Mouse (Mus musculus) bone marrow macrophage, adult 2 months (primary cell): Measurements from ENCODE around the gene Tbx3.

Source experiments
- CTCF ChIP-seq: IDR thresholded peaks from 2 replicates; pipeline ENCODE4 v1.5.1; 2012; ENCODE audit warnings: low read depth, mild to moderate bottlenecking, low read length, moderate library complexity
- POLR2A ChIP-seq: IDR thresholded peaks from 2 replicates; pipeline ENCODE4 v1.6.1; 2012; ENCODE audit warnings: mild to moderate bottlenecking, low read depth, low read length, borderline replicate concordance

DNA sequence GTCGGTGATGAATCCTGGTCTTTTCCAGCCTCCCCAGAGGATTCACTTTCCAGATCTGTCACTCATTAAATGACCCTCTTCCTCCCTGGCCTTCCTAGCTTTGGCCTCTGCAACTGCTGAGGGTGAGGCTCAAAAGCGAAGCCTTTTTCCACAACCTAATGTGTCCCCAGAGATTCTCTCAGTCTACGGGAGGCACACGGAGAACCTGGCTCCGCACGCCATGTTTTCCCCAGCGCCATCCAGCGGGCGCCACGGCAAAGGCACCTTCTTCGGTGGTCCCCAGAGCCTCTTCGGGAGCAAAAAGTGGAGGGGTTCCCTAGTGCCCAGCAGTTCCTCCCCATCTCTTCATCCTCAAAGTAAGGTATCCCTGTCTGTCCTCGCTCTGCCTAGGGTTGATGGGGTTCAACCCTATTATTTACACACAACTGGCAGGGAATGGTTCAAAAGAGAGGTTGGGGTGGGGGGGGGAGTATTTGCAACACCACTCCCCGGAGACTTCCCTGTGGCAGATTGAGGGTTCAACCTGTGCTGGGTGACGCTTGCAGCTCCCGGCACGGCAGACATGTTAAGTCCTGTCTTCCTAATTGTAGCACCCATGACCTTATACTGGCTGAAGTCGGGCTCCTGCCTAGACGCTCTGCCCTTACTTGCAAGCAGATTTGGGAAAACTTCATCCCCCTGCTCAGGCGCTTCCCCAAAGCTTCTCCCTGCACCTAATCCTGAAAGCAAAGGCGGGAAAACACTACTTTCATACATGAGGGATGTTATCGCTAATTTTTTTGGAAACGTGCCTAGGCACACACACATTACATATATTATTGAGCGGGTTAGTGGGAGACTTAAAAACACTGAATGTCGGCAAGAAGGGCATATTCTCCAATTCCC is 9.7 kb upstream of the Tbx3 start:
- TF ChIP-seq POLR2A, result no peak
- TF ChIP-seq CTCF, result no peak
